Mouse (Mus musculus) lung, embryonic 16.5 days (tissue): Measurements from ENCODE around the gene Dmkn. TPM values are rescaled to one million over a fixed set of nuclear protein-coding genes. Genes with fewer than 3 reads are reported as not detected.

Source experiments
- ATAC-seq: fragments of 200-750 bp; cut with Nextera tagmentation; 2 replicates; pipeline ENCODE4 v1.8.0; 2017; ENCODE audit warnings: low read depth, mild to moderate bottlenecking, moderate library complexity
- H3K27ac ChIP-seq: fragments of 300-500 bp; sonication (generic); 2 replicates; pipeline ENCODE4 v1.5.1; 2014; ENCODE audit warnings: mild to moderate bottlenecking, control low read depth, low read length
- H3K27me3 ChIP-seq: fragments of 300-500 bp; sonication (generic); 2 replicates; pipeline ENCODE4 v1.6.1; 2014; ENCODE audit warnings: low read depth, low read length, mixed read lengths; ENCODE audit not compliant: control insufficient read depth, insufficient read depth
- H3K36me3 ChIP-seq: fragments of 300-500 bp; sonication (generic); 2 replicates; pipeline ENCODE4 v1.6.1; 2014; ENCODE audit warnings: low read length; ENCODE audit not compliant: control insufficient read depth, insufficient read depth
- H3K4me1 ChIP-seq: fragments of 300-500 bp; sonication (generic); replicated peaks from 2 replicates; pipeline ENCODE4 v1.6.1; 2014; ENCODE audit warnings: low read length, mixed read lengths; ENCODE audit not compliant: control insufficient read depth, insufficient read depth
- H3K4me2 ChIP-seq: fragments of 300-500 bp; sonication (generic); 2 replicates; pipeline ENCODE4 v1.6.1; 2014; ENCODE audit warnings: low read depth, low read length, control low read depth
- H3K4me3 ChIP-seq: fragments of 300-500 bp; sonication (generic); 2 replicates; pipeline ENCODE4 v1.5.1; 2014; ENCODE audit warnings: mild to moderate bottlenecking, low read length, control low read depth
- H3K9ac ChIP-seq: fragments of 300-500 bp; sonication (generic); 2 replicates; pipeline ENCODE4 v1.6.1; 2014; ENCODE audit warnings: low read length, control low read depth
- H3K9me3 ChIP-seq: fragments of 300-500 bp; sonication (generic); 2 replicates; pipeline ENCODE4 v1.6.1; 2016; ENCODE audit warnings: low read length; ENCODE audit not compliant: control insufficient read depth
- whole genome bisulfite sequencing: fragments of 180-500 bp; shearing (Covaris S2); extraction: QIAGEN DNeasy Blood & Tissue Kit; methylation state at CpG from one replicate; pipeline ENCODE4 v1.1.7; 2014; 5-methylcytosine and 5-hydroxymethylcytosine counted together
- polyA plus RNA-seq: library from polyadenylated mRNA; unstranded; fragments of >200 nt; fragmentation: Nextera tagmentation; extraction: Ambion mirVana; gene quantifications from 2 replicates; pipeline ENCODE4 v1.2.1, GENCODE M21; 2015

The Dmkn gene
- polyA plus RNA-seq, 1 experiment from 2014 or later: 12.6 TPM

GRCm38 (mm10) chr7:30777911-30778310 lies 14.4 kb downstream of the Dmkn start:
- Histone ChIP-seq H3K9me3 (no peaks in the 10 kb centered on the region), H3K4me2 (no peak overlapping the region), H3K9ac (no peak overlapping the region), H3K27me3 (no peaks in the 10 kb centered on the region), H3K4me1 (no peaks in the 10 kb centered on the region), H3K36me3 (no peaks in the 10 kb centered on the region), H3K27ac (no peak overlapping the region), H3K4me3 (no peak overlapping the region)
- ATAC-seq: no peak
- WGBS: 53% methylated on average over 1 of the region's 1 CpGs

GRCm38 (mm10) chr7:30781792-30782191 lies 18.2 kb downstream of the Dmkn start:
- WGBS: 74% methylated on average over 4 of the region's 4 CpGs
- no peak for ATAC-seq
- Histone ChIP-seq H3K4me2 (no peak overlapping the region), H3K27me3 (no peaks in the 10 kb centered on the region), H3K36me3 (no peaks in the 10 kb centered on the region), H3K4me3 (no peak overlapping the region), H3K4me1 (no peaks in the 10 kb centered on the region), H3K9ac (no peak overlapping the region), H3K9me3 (no peaks in the 10 kb centered on the region), H3K27ac (no peak overlapping the region)

GRCm38 (mm10) chr7:30782658-30783057 lies 19.1 kb downstream of the Dmkn start:
- no peaks in the 10 kb centered on the region for H3K9me3 ChIP-seq
- no peak for ATAC-seq
- 69% methylated on average over 3 of the region's 3 CpGs for WGBS

GRCm38 (mm10) chr7:30785154-30785553 lies 21.6 kb downstream of the Dmkn start:
- H3K27me3 ChIP-seq: no peaks in the 10 kb centered on the region
- H3K4me1 ChIP-seq: no peaks in the 10 kb centered on the region
- H3K9ac ChIP-seq: no peak overlapping the region
- peak; percentile 47; the same call in 1 of the 2 replicates for ATAC-seq
- H3K27ac ChIP-seq: no peak overlapping the region
- no peaks in the 10 kb centered on the region for H3K36me3 ChIP-seq
- 43% methylated on average over 1 of the region's 1 CpGs for WGBS
- no peaks in the 10 kb centered on the region for H3K9me3 ChIP-seq
- no peak overlapping the region for H3K4me3 ChIP-seq
- H3K4me2 ChIP-seq: no peak overlapping the region

More at GRCm38 (mm10) chr7:30782658-30783057, 19.1 kb downstream of the Dmkn start:
- no peaks in the 10 kb centered on the region for H3K27me3 ChIP-seq
- H3K27ac ChIP-seq: no peak overlapping the region
- H3K4me3 ChIP-seq: no peak overlapping the region
- H3K9ac ChIP-seq: no peak overlapping the region
- H3K36me3 ChIP-seq: no peaks in the 10 kb centered on the region
- no peak overlapping the region for H3K4me2 ChIP-seq
- H3K4me1 ChIP-seq: no peaks in the 10 kb centered on the region

- Histone ChIP-seq H3K9ac (no peak overlapping the region), H3K27ac (no peak overlapping the region), H3K4me2 (no peak overlapping the region), H3K9me3 (no peaks in the 10 kb centered on the region), H3K36me3 (no peaks in the 10 kb centered on the region), H3K4me1 (no peaks in the 10 kb centered on the region), H3K4me3 (no peak overlapping the region), H3K27me3 (no peaks in the 10 kb centered on the region)
- ATAC-seq: no peak
- 67% methylated on average over 13 of the region's 13 CpGs for WGBS
Observed at GRCm38 (mm10) chr7:30785721-30786546, 22.4 kb downstream of the Dmkn start.

- no peak for ATAC-seq
- WGBS: 39% methylated on average over 15 of the region's 15 CpGs
Observed at GRCm38 (mm10) chr7:30787377-30788022, 23.9 kb downstream of the Dmkn start, which contains the start of gene Krtdap. Gene Krtdap, plus strand, starts transcription at chr7:30787896.

GRCm38 (mm10) chr7:30790141-30790540 lies 26.6 kb downstream of the Dmkn start:
- H3K9ac ChIP-seq: no peak overlapping the region
- no peaks in the 10 kb centered on the region for H3K9me3 ChIP-seq
- no peak overlapping the region for H3K4me2 ChIP-seq
- H3K27me3 ChIP-seq: no peaks in the 10 kb centered on the region
- H3K27ac ChIP-seq: no peak overlapping the region
- no peak for ATAC-seq
- no peaks in the 10 kb centered on the region for H3K36me3 ChIP-seq
- no peaks in the 10 kb centered on the region; the same call in 1 of the 2 replicates for H3K4me1 ChIP-seq
- no peak overlapping the region for H3K4me3 ChIP-seq
- 56% methylated on average over 10 of the region's 10 CpGs for WGBS

More at GRCm38 (mm10) chr7:30787377-30788022, 23.9 kb downstream of the Dmkn start, which contains the start of gene Krtdap:
- Histone ChIP-seq H3K27ac (no peak within 1 kb of the TSS), H3K36me3 (no peaks in the 10 kb centered on the region), H3K9ac (no peak within 1 kb of the TSS), H3K4me1 (no peaks in the 10 kb centered on the region; the same call in 1 of the 2 replicates), H3K4me3 (no peak within 1 kb of the TSS), H3K9me3 (no peaks in the 10 kb centered on the region), H3K4me2 (no peak within 1 kb of the TSS), H3K27me3 (no peaks in the 10 kb centered on the region)

- Histone ChIP-seq H3K4me1 (no peaks in the 10 kb centered on the region; the same call in 1 of the 2 replicates), H3K27ac (no peak overlapping the region), H3K9ac (no peak overlapping the region), H3K9me3 (no peaks in the 10 kb centered on the region), H3K4me3 (no peak overlapping the region), H3K4me2 (no peak overlapping the region), H3K27me3 (no peaks in the 10 kb centered on the region), H3K36me3 (no peaks in the 10 kb centered on the region)
- peak; percentile 45; the same call in 1 of the 2 replicates for ATAC-seq
- 17% methylated on average over 9 of the region's 9 CpGs for WGBS
Observed at GRCm38 (mm10) chr7:30791921-30792320, 28.4 kb downstream of the Dmkn start.

- no peak for ATAC-seq
- H3K36me3 ChIP-seq: no peaks in the 10 kb centered on the region
- H3K4me1 ChIP-seq: no peaks in the 10 kb centered on the region; the same call in 1 of the 2 replicates
- no peak overlapping the region for H3K9ac ChIP-seq
- H3K27ac ChIP-seq: no peak overlapping the region
- no peak overlapping the region for H3K4me3 ChIP-seq
- H3K27me3 ChIP-seq: no peaks in the 10 kb centered on the region
- no peaks in the 10 kb centered on the region for H3K9me3 ChIP-seq
- H3K4me2 ChIP-seq: no peak overlapping the region
Observed at GRCm38 (mm10) chr7:30794921-30795320, 31.4 kb downstream of the Dmkn start.
